Mouse (Mus musculus): ENCODE measurements at regions not wholly inside any gene's neighbourhood (a gene's known extent, or its start where the extent isn't known, plus 50 kb on each side); places are given as distances from the start of the nearest gene placed in this dataset.

GRCm38 (mm10) chr2:106318695-106319266, 315.4 kb upstream of the Dnajc24 start:
- Histone ChIP-seq H3K27me3 (ENCODE audit: control insufficient read depth, insufficient read depth, low read length) (no peaks in the 10 kb centered on the region), H3K36me3 (ENCODE audit: control insufficient read depth, insufficient read depth, low read length) (no peaks in the 10 kb centered on the region), H3K27ac (ENCODE audit: insufficient read depth, low read depth, low read length) (no peak overlapping the region), H3K4me1 (ENCODE audit: control insufficient read depth, insufficient read depth, insufficient read length, low read length) (no peaks in the 10 kb centered on the region), H3K4me3 (ENCODE audit: low read depth, low read length) (no peak overlapping the region)
- WGBS: 81% methylated on average over 3 of the region's 3 CpGs
- TF ChIP-seq POLR2A (IDR thresholded peaks at IDR 0.05; ENCODE audit: low read depth, low read length) (no peak), CTCF (IDR thresholded peaks at IDR 0.05; ENCODE audit: extremely low read depth, insufficient read length, insufficient replicate concordance, low read depth, low read length) (no peak)

GRCm38 (mm10) chr2:106346781-106347180, 343.4 kb upstream of the Dnajc24 start:
- H3K4me1 ChIP-seq (ENCODE audit: control insufficient read depth, insufficient read depth, insufficient read length, low read length): no peaks in the 10 kb centered on the region
- TF ChIP-seq CTCF (IDR thresholded peaks at IDR 0.05; ENCODE audit: extremely low read depth, insufficient read length, insufficient replicate concordance, low read depth, low read length) (no peak), POLR2A (IDR thresholded peaks at IDR 0.05; ENCODE audit: low read depth, low read length) (no peak)
- H3K27ac ChIP-seq (ENCODE audit: insufficient read depth, low read depth, low read length): no peak overlapping the region
- 51% methylated on average over 6 of the region's 6 CpGs for whole genome bisulfite sequencing
- no peak overlapping the region for H3K4me3 ChIP-seq (ENCODE audit: low read depth, low read length)
- no peaks in the 10 kb centered on the region for H3K27me3 ChIP-seq (ENCODE audit: control insufficient read depth, insufficient read depth, low read length)
- H3K36me3 ChIP-seq (ENCODE audit: control insufficient read depth, insufficient read depth, low read length): no peaks in the 10 kb centered on the region

GRCm38 (mm10) chr2:106347249-106347648, 343.9 kb upstream of the Dnajc24 start:
- WGBS: 75% methylated on average over 7 of the region's 7 CpGs
- no peaks in the 10 kb centered on the region for H3K4me1 ChIP-seq (ENCODE audit: control insufficient read depth, insufficient read depth, insufficient read length, low read length)
- no peak overlapping the region for H3K27ac ChIP-seq (ENCODE audit: insufficient read depth, low read depth, low read length)
- TF ChIP-seq CTCF (IDR thresholded peaks at IDR 0.05; ENCODE audit: extremely low read depth, insufficient read length, insufficient replicate concordance, low read depth, low read length) (no peak), POLR2A (IDR thresholded peaks at IDR 0.05; ENCODE audit: low read depth, low read length) (no peak)
- H3K27me3 ChIP-seq (ENCODE audit: control insufficient read depth, insufficient read depth, low read length): no peaks in the 10 kb centered on the region
- H3K4me3 ChIP-seq (ENCODE audit: low read depth, low read length): no peak overlapping the region
- no peaks in the 10 kb centered on the region for H3K36me3 ChIP-seq (ENCODE audit: control insufficient read depth, insufficient read depth, low read length)

- Histone ChIP-seq H3K4me3 (ENCODE audit: low read depth, low read length) (no peak overlapping the region), H3K27ac (ENCODE audit: insufficient read depth, low read depth, low read length) (no peak overlapping the region), H3K27me3 (ENCODE audit: control insufficient read depth, insufficient read depth, low read length) (no peaks in the 10 kb centered on the region), H3K4me1 (ENCODE audit: control insufficient read depth, insufficient read depth, insufficient read length, low read length) (no peaks in the 10 kb centered on the region), H3K36me3 (ENCODE audit: control insufficient read depth, insufficient read depth, low read length) (no peaks in the 10 kb centered on the region)
- TF ChIP-seq POLR2A (IDR thresholded peaks at IDR 0.05; ENCODE audit: low read depth, low read length) (no peak), CTCF (IDR thresholded peaks at IDR 0.05; ENCODE audit: extremely low read depth, insufficient read length, insufficient replicate concordance, low read depth, low read length) (no peak)
- WGBS: 50% methylated on average over 3 of the region's 3 CpGs
Observed at GRCm38 (mm10) chr2:106355565-106355964, 337.5 kb upstream of the Mpped2 start.

- no peaks in the 10 kb centered on the region for H3K36me3 ChIP-seq (ENCODE audit: control insufficient read depth, insufficient read depth, low read length)
- no peak overlapping the region for H3K27ac ChIP-seq (ENCODE audit: insufficient read depth, low read depth, low read length)
- H3K4me1 ChIP-seq (ENCODE audit: control insufficient read depth, insufficient read depth, insufficient read length, low read length): no peaks in the 10 kb centered on the region
- TF ChIP-seq CTCF (IDR thresholded peaks at IDR 0.05; ENCODE audit: extremely low read depth, insufficient read length, insufficient replicate concordance, low read depth, low read length): no peak
- no peak for TF ChIP-seq POLR2A (IDR thresholded peaks at IDR 0.05; ENCODE audit: low read depth, low read length)
- no peaks in the 10 kb centered on the region for H3K27me3 ChIP-seq (ENCODE audit: control insufficient read depth, insufficient read depth, low read length)
- whole genome bisulfite sequencing: 42% methylated on average over 5 of the region's 5 CpGs
- no peak overlapping the region for H3K4me3 ChIP-seq (ENCODE audit: low read depth, low read length)
Observed at GRCm38 (mm10) chr2:106355984-106356547, 337.0 kb upstream of the Mpped2 start.

GRCm38 (mm10) chr2:106368641-106369040, 324.4 kb upstream of the Mpped2 start:
- H3K4me1 ChIP-seq (ENCODE audit: control insufficient read depth, insufficient read depth, insufficient read length, low read length): no peaks in the 10 kb centered on the region
- WGBS: 78% methylated on average over 5 of the region's 5 CpGs
- TF ChIP-seq CTCF (IDR thresholded peaks at IDR 0.05; ENCODE audit: extremely low read depth, insufficient read length, insufficient replicate concordance, low read depth, low read length): no peak
- TF ChIP-seq POLR2A (IDR thresholded peaks at IDR 0.05; ENCODE audit: low read depth, low read length): no peak

GRCm38 (mm10) chr2:106383415-106384285, 309.4 kb upstream of the Mpped2 start:
- Histone ChIP-seq H3K4me3 (ENCODE audit: low read depth, low read length) (no peak overlapping the region), H3K27ac (ENCODE audit: insufficient read depth, low read depth, low read length) (no peak overlapping the region), H3K4me1 (ENCODE audit: control insufficient read depth, insufficient read depth, insufficient read length, low read length) (no peaks in the 10 kb centered on the region), H3K27me3 (ENCODE audit: control insufficient read depth, insufficient read depth, low read length) (no peaks in the 10 kb centered on the region), H3K36me3 (ENCODE audit: control insufficient read depth, insufficient read depth, low read length) (no peaks in the 10 kb centered on the region)
- WGBS: 74% methylated on average over 14 of the region's 14 CpGs
- TF ChIP-seq POLR2A (IDR thresholded peaks at IDR 0.05; ENCODE audit: low read depth, low read length) (no peak), CTCF (IDR thresholded peaks at IDR 0.05; ENCODE audit: extremely low read depth, insufficient read length, insufficient replicate concordance, low read depth, low read length) (no peak)

More at GRCm38 (mm10) chr2:106368641-106369040, 324.4 kb upstream of the Mpped2 start:
- Histone ChIP-seq H3K36me3 (ENCODE audit: control insufficient read depth, insufficient read depth, low read length) (no peaks in the 10 kb centered on the region), H3K4me3 (ENCODE audit: low read depth, low read length) (no peak overlapping the region), H3K27ac (ENCODE audit: insufficient read depth, low read depth, low read length) (no peak overlapping the region), H3K27me3 (ENCODE audit: control insufficient read depth, insufficient read depth, low read length) (no peaks in the 10 kb centered on the region)
